Mouse (Mus musculus) G1E (cell line): ENCODE data around the gene Polr2e.

Experiments used
- CTCF ChIP-seq: IDR thresholded peaks from 2 replicates; pipeline ENCODE4 v1.5.1; 2012; ENCODE audit warnings: low read depth, low read length, inconsistent platforms, mixed read lengths
- GATA1 ChIP-seq: IDR thresholded peaks from 2 replicates; pipeline ENCODE4 v1.6.1; 2012; ENCODE audit warnings: borderline replicate concordance, low read length, inconsistent platforms, mixed read lengths
- GATA2 ChIP-seq: IDR thresholded peaks from 2 replicates; pipeline ENCODE4 v1.6.1; 2012; ENCODE audit warnings: low read depth, low read length, inconsistent platforms, borderline replicate concordance
- POLR2AphosphoS5 ChIP-seq: IDR thresholded peaks from 2 replicates; pipeline ENCODE4 v1.6.1; 2012; ENCODE audit warnings: low read depth, low read length, inconsistent platforms; ENCODE audit not compliant: insufficient replicate concordance
- TAL1 ChIP-seq: conservative IDR thresholded peaks from 2 replicates; pipeline ENCODE4 v1.6.1; 2012; ENCODE audit warnings: low read depth, low read length, inconsistent platforms, mixed read lengths

DNA sequence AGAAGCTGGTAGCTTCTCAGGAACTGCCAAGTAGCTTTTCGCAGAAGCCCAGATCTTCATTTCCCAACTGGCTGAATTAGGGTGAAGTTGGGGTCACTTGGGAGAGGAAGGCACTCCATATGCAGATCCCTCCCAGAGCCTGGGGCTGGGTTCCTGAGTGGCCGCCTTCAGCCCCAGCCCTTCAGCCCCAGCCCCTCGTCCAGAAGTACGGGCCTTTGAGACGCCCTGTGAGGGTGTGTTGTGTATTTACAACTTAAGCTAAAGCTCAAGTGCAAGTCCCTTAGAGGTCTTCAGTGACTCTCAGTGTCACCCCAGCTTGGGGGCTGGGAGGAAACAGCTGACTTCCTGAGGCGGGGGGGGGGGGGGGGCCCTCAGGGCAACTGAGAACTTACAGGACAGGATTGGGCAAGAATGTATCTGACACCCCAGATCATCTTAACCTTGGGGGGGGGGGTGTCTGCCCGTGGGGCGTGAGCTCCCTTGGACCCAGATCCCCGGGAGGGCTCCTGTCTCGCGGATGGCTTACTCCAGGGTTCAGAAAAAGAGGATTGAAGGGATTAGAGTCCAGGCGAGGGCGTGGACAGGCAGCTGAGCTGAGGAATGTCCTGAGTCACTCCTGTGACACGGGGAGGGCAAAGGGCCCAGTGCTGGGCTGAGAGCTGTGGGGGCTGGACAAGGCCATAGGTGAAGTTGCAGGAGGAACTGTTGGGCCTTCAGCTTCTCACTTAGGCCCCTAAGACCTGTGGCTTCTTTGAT is 12.2 kb upstream of the Polr2e start:
- TF ChIP-seq CTCF = no peak
- TF ChIP-seq POLR2AphosphoS5 = no peak
- no peak for TF ChIP-seq TAL1
- TF ChIP-seq GATA1 = no peak
- TF ChIP-seq GATA2 = no peak
